Mouse (Mus musculus) yolk sac, embryonic 10.5 days (tissue): ENCODE results near the gene Pprc1.

Source experiments
- DNase-seq: peaks from one replicate; pipeline ENCODE4 v3.0.0-alpha.2; 2017; ENCODE audit warnings: low spot score

Gene Pprc1

GRCm38 (mm10) chr19:46044271-46044992, at the start of gene Pprc1:
Pprc1 (plus strand) TSS chr19:46044886.
- peak; percentile 39 for DNase-seq

GRCm38 (mm10) chr19:45997365-45997764, 47.3 kb upstream of the Pprc1 start:
- peak; percentile 12 for DNase-seq

- peak; percentile 96 for DNase-seq
Measured at GRCm38 (mm10) chr19:45997785-45998693, 46.6 kb upstream of the Pprc1 start, which contains the start of gene Armh3. Armh3 (minus strand) TSS chr19:45998488.

GRCm38 (mm10) chr19:45998694-45999217, 45.9 kb upstream of the Pprc1 start:
- DNase-seq: no peak

GRCm38 (mm10) chr19:45999378-45999777, 45.3 kb upstream of the Pprc1 start:
- DNase-seq: no peak

- no peak for DNase-seq
Measured at GRCm38 (mm10) chr19:46002279-46002678, 42.4 kb upstream of the Pprc1 start.

GRCm38 (mm10) chr19:46003371-46004226, 41.1 kb upstream of the Pprc1 start, which contains the start of gene Hps6:
Hps6 (plus strand) TSS chr19:46003508.
- peak; percentile 90 for DNase-seq

- DNase-seq: no peak
Measured at GRCm38 (mm10) chr19:46004814-46005466, 39.7 kb upstream of the Pprc1 start.

GRCm38 (mm10) chr19:46005680-46006079, 39.0 kb upstream of the Pprc1 start:
- DNase-seq: no peak

- peak; percentile 81 for DNase-seq
Measured at GRCm38 (mm10) chr19:46014572-46015178, 30.0 kb upstream of the Pprc1 start.

- DNase-seq: no peak
Measured at GRCm38 (mm10) chr19:46016023-46016422, 28.7 kb upstream of the Pprc1 start.

GRCm38 (mm10) chr19:46024959-46025358, 19.7 kb upstream of the Pprc1 start:
- no peak for DNase-seq

- DNase-seq: no peak
Measured at GRCm38 (mm10) chr19:46026567-46026966, 18.1 kb upstream of the Pprc1 start.

- no peak for DNase-seq
Measured at GRCm38 (mm10) chr19:46028747-46029320, 15.9 kb upstream of the Pprc1 start.

GRCm38 (mm10) chr19:46029652-46030051, 15.0 kb upstream of the Pprc1 start:
- no peak for DNase-seq

GRCm38 (mm10) chr19:46030196-46030983, 14.3 kb upstream of the Pprc1 start:
- DNase-seq: no peak

- no peak for DNase-seq
Measured at GRCm38 (mm10) chr19:46031689-46032432, 12.8 kb upstream of the Pprc1 start.

GRCm38 (mm10) chr19:46032731-46033510, 11.8 kb upstream of the Pprc1 start:
- DNase-seq: no peak
